Mouse (Mus musculus) liver, embryonic 14.5 days (tissue): Measurements from ENCODE around the gene Klhl36.

Source experiments
- CTCF ChIP-seq: IDR thresholded peaks from 2 replicates; pipeline ENCODE4 v1.5.1; 2016; ENCODE audit warnings: antibody characterized with exemption, low read depth, control low read depth
- EP300 ChIP-seq: IDR thresholded peaks from 2 replicates; pipeline ENCODE4 v1.6.1; 2016; ENCODE audit warnings: antibody characterized with exemption, low read depth

GRCm38 (mm10) chr8:119854035-119854434 is 8.0 kb upstream of the Klhl36 start:
- TF ChIP-seq CTCF, result no peak
- no peak for TF ChIP-seq EP300
